Mouse (Mus musculus) erythroblast, embryonic 14.5 days (primary cell): ENCODE measurements around the gene Bmpr1b.

ENCODE experiments used
- GATA1 ChIP-seq: IDR thresholded peaks from 2 replicates; pipeline ENCODE4 v1.6.1; 2012; ENCODE audit warnings: low read length, inconsistent platforms, mixed read lengths
- TAL1 ChIP-seq: IDR thresholded peaks from 3 replicates; pipeline ENCODE4 v1.6.1; 2012; ENCODE audit warnings: low read length, inconsistent platforms, mixed read lengths

- TF ChIP-seq TAL1, result no peak
- no peak for TF ChIP-seq GATA1
These were observed 79.5 kb downstream of the Bmpr1b start for GRCm38 (mm10) chr3:142089684-142090083.
